Comparison of ENCODE assay signal across 8 mouse cellular contexts in genomic region chr17:56751404-56752072, GRCm38 (mm10). TPM values are rescaled to one million over a fixed set of nuclear protein-coding genes. Genes with fewer than 3 reads are reported as not detected.
DNase-seq lines count a peak whose midpoint lies in the region; ATAC-seq and TF ChIP-seq lines count a peak whose summit lies in the region.

No protein-coding gene starts in this region.

- H3K9me3 ChIP-seq in forebrain, embryonic 11.5 days (ENCODE audit: control insufficient read depth, low read length), result no peaks in the 10 kb centered on the region
- no peaks in the 10 kb centered on the region; the same call in 1 of the 2 replicates for H3K9me3 ChIP-seq in kidney, embryonic 16.5 days (ENCODE audit: low read length)

- peak overlapping the region; percentile 16; the same call in 1 of the 2 replicates for H3K4me3 ChIP-seq in forebrain, embryonic 11.5 days (ENCODE audit: low read depth, low read length)
- H3K4me3 ChIP-seq in kidney, embryonic 16.5 days (ENCODE audit: low read length), result peak overlapping the region; percentile 33
- H3K4me3 ChIP-seq in cerebellum, adult 2 months (replicated peaks; ENCODE audit: insufficient read depth, low read depth, low read length), result no peak overlapping the region

- peaks cover 56% of the 10 kb centered on the region for H3K27me3 ChIP-seq in forebrain, embryonic 11.5 days (ENCODE audit: control insufficient read depth, insufficient read depth, low read length)
- H3K27me3 ChIP-seq in kidney, embryonic 16.5 days (ENCODE audit: insufficient read depth, low read length), result peaks cover 53% of the 10 kb centered on the region
- no peaks in the 10 kb centered on the region; the same call in 1 of the 2 replicates for H3K27me3 ChIP-seq in cerebellum, adult 2 months (ENCODE audit: control insufficient read depth, insufficient read depth, low read length)

- peak overlapping the region; percentile 32 for H3K9ac ChIP-seq in forebrain, embryonic 11.5 days (ENCODE audit: low read length)
- peak overlapping the region; percentile 53 for H3K9ac ChIP-seq in kidney, embryonic 16.5 days (replicated peaks; ENCODE audit: low read length)

- DNase-seq in right cerebral cortex, postnatal 10 days (ENCODE audit: low spot score in 2 of 2), result peak; percentile 70 to 71
- DNase-seq in right cerebral cortex, postnatal 25 days, result no peak
- peak; percentile 81 for DNase-seq in forebrain, embryonic 11.5 days (ENCODE audit: low spot score)
- peak; percentile 79 for DNase-seq in mesoderm, embryonic 11.5 days (ENCODE audit: low read depth, low spot score)
- DNase-seq in cerebellum, adult 2 months, result no peak
- no peak for DNase-seq in spleen, postnatal 10 days (ENCODE audit: low spot score in 2 of 2)
- no peak for DNase-seq in gastrocnemius, adult 18-20 months (ENCODE audit: low spot score)

- TF ChIP-seq POLR2A in cerebellum, adult 2 months (IDR thresholded peaks at IDR 0.05; ENCODE audit: borderline replicate concordance, insufficient read depth, low read length), result no peak

- TF ChIP-seq CTCF in cerebellum, adult 2 months (IDR thresholded peaks at IDR 0.05; ENCODE audit: borderline replicate concordance, insufficient read depth, low read depth, low read length), result no peak

- H3K4me1 ChIP-seq in forebrain, embryonic 11.5 days (replicated peaks; ENCODE audit: control insufficient read depth, insufficient read depth, low read length), result 0 out of 2 replicates have a peak, but pooled peaks cover 3% of the 10 kb centered on the region
- peaks cover 6% of the 10 kb centered on the region for H3K4me1 ChIP-seq in kidney, embryonic 16.5 days (ENCODE audit: insufficient read depth, low read length)
- no peaks in the 10 kb centered on the region for H3K4me1 ChIP-seq in cerebellum, adult 2 months (ENCODE audit: control insufficient read depth, insufficient read depth, low read length)

- no peak overlapping the region for H3K27ac ChIP-seq in forebrain, embryonic 11.5 days (ENCODE audit: low read depth, low read length)
- H3K27ac ChIP-seq in kidney, embryonic 16.5 days (ENCODE audit: low read length), result no peak overlapping the region
- H3K27ac ChIP-seq in cerebellum, adult 2 months (ENCODE audit: insufficient read depth, low read length), result no peak overlapping the region

- ATAC-seq in forebrain, embryonic 11.5 days (replicated peaks; ENCODE audit: low FRiP score), result peak; percentile 71
- peak; percentile 66 for ATAC-seq in kidney, embryonic 16.5 days (ENCODE audit: low FRiP score, low TSS enrichment)

- peak overlapping the region; percentile 41; the same call in 1 of the 2 replicates for H3K4me2 ChIP-seq in forebrain, embryonic 11.5 days (ENCODE audit: low read depth, low read length, severe bottlenecking)
- peak overlapping the region; percentile 52 for H3K4me2 ChIP-seq in kidney, embryonic 16.5 days (replicated peaks; ENCODE audit: low read depth, low read length)

- WGBS in forebrain, embryonic 11.5 days, result 25% methylated on average over 71 of the region's 71 CpGs
- 25% methylated on average over 70 of the region's 71 CpGs for WGBS in kidney, embryonic 16.5 days
- 29% methylated on average over 71 of the region's 71 CpGs for WGBS in cerebellum, adult 2 months

- H3K36me3 ChIP-seq in forebrain, embryonic 11.5 days (ENCODE audit: control insufficient read depth, insufficient read depth, low read length), result no peaks in the 10 kb centered on the region
- no peaks in the 10 kb centered on the region for H3K36me3 ChIP-seq in kidney, embryonic 16.5 days (ENCODE audit: insufficient read depth, low read length)

RNA-seq across cellular contexts. Expression of gene Nrtn, which starts 5.8 kb away (rescaled TPM):
- polyA plus RNA-seq in forebrain, embryonic 11.5 days (2014; fragmentation: Nextera tagmentation; extraction: Ambion mirVana), result 5.0 and 5.5 TPM in 2 replicates
- 5.4 and 5.8 TPM in 2 replicates for polyA plus RNA-seq in kidney, embryonic 16.5 days (2015; fragmentation: Nextera tagmentation; extraction: Ambion mirVana)
- polyA plus RNA-seq in cerebellum, adult 2 months (2012; rRNA removed), result 7.2 and 9.3 TPM in 2 replicates
- 1 to 10 TPM; 2.6 to 3.3 TPM for total RNA-seq in gastrocnemius, adult 18-20 months (2021)

RNA-seq across cellular contexts. Expression of gene Dus3l, which starts 13.0 kb away (rescaled TPM):
- 40.4 and 43.1 TPM in 2 replicates for polyA plus RNA-seq in forebrain, embryonic 11.5 days (2014; fragmentation: Nextera tagmentation; extraction: Ambion mirVana)
- 55.4 and 59.7 TPM in 2 replicates for polyA plus RNA-seq in kidney, embryonic 16.5 days (2015; fragmentation: Nextera tagmentation; extraction: Ambion mirVana)
- 168 and 169 TPM in 2 replicates for polyA plus RNA-seq in cerebellum, adult 2 months (2012; rRNA removed)
- 10 to 100 TPM; 14.4 to 14.9 TPM for total RNA-seq in gastrocnemius, adult 18-20 months (2021)

RNA-seq across cellular contexts. Expression of gene Prr22, which starts 18.5 kb away (rescaled TPM):
- polyA plus RNA-seq in forebrain, embryonic 11.5 days (2014; fragmentation: Nextera tagmentation; extraction: Ambion mirVana), result 1.3 and 1.8 TPM in 2 replicates
- 1.6 and 1.8 TPM in 2 replicates for polyA plus RNA-seq in kidney, embryonic 16.5 days (2015; fragmentation: Nextera tagmentation; extraction: Ambion mirVana)
- polyA plus RNA-seq in cerebellum, adult 2 months (2012; rRNA removed), result 3.0 and 3.5 TPM in 2 replicates
- under 1 TPM; 0.16 to 0.28 TPM for total RNA-seq in gastrocnemius, adult 18-20 months (2021)

RNA-seq across cellular contexts. Expression of gene Vmac, which starts 33.7 kb away (rescaled TPM):
- 14.1 and 21.4 TPM in 2 replicates for polyA plus RNA-seq in forebrain, embryonic 11.5 days (2014; fragmentation: Nextera tagmentation; extraction: Ambion mirVana)
- polyA plus RNA-seq in kidney, embryonic 16.5 days (2015; fragmentation: Nextera tagmentation; extraction: Ambion mirVana), result 22.4 and 23.2 TPM in 2 replicates
- polyA plus RNA-seq in cerebellum, adult 2 months (2012; rRNA removed), result 17.0 and 18.2 TPM in 2 replicates
- 1 to 10 TPM; 2.0 to 2.1 TPM for total RNA-seq in gastrocnemius, adult 18-20 months (2021)

RNA-seq across cellular contexts. Expression of gene Ndufa11, which starts 34.0 kb away (rescaled TPM):
- 292 and 332 TPM in 2 replicates for polyA plus RNA-seq in forebrain, embryonic 11.5 days (2014; fragmentation: Nextera tagmentation; extraction: Ambion mirVana)
- 479 and 501 TPM in 2 replicates for polyA plus RNA-seq in kidney, embryonic 16.5 days (2015; fragmentation: Nextera tagmentation; extraction: Ambion mirVana)
- polyA plus RNA-seq in cerebellum, adult 2 months (2012; rRNA removed), result 518 and 557 TPM in 2 replicates
- total RNA-seq in gastrocnemius, adult 18-20 months (2021), result 100 to 1,000 TPM; 420 to 445 TPM

Comparison
In these comparisons a context has a peak if more than half of its experiments do, and no peak if none do; other contexts are left out.
1. DNase-seq: peak in right cerebral cortex, postnatal 10 days (2 of 2), forebrain, embryonic 11.5 days (single experiment) and mesoderm, embryonic 11.5 days (single experiment); none in right cerebral cortex, postnatal 25 days (single experiment), cerebellum, adult 2 months (0 of 2), spleen, postnatal 10 days (0 of 2) and gastrocnemius, adult 18-20 months (single experiment).